Mouse (Mus musculus): ENCODE data around the gene Bub3.

Bub3 gene

GRCm38 (mm10) chr7:131556116-131556515, 3.9 kb upstream of the Bub3 start:
- no peak for DNase-seq (ENCODE audit: low read depth, low spot score)

GRCm38 (mm10) chr7:131556541-131557271, 3.3 kb upstream of the Bub3 start:
- no peak for DNase-seq (ENCODE audit: low read depth, low spot score)

- no peak for DNase-seq (ENCODE audit: low read depth, low spot score)
Measured at GRCm38 (mm10) chr7:131557751-131558150, 2.3 kb upstream of the Bub3 start.

GRCm38 (mm10) chr7:131560697-131561042, 648 bp downstream of the Bub3 start:
- no peak for DNase-seq (ENCODE audit: low read depth, low spot score)

- no peak for DNase-seq (ENCODE audit: low read depth, low spot score)
Measured at GRCm38 (mm10) chr7:131575246-131575645, 15.2 kb downstream of the Bub3 start.

GRCm38 (mm10) chr7:131582178-131582577, 22.2 kb downstream of the Bub3 start:
- DNase-seq (ENCODE audit: low read depth, low spot score) = no peak

GRCm38 (mm10) chr7:131585551-131585950, 25.5 kb downstream of the Bub3 start:
- no peak for DNase-seq (ENCODE audit: low read depth, low spot score)

GRCm38 (mm10) chr7:131597779-131598482, 37.9 kb downstream of the Bub3 start:
- DNase-seq (ENCODE audit: low read depth, low spot score) = no peak

GRCm38 (mm10) chr7:131598483-131598824, 38.4 kb downstream of the Bub3 start:
- DNase-seq (ENCODE audit: low read depth, low spot score) = no peak

GRCm38 (mm10) chr7:131602106-131602505, 42.1 kb downstream of the Bub3 start:
- DNase-seq (ENCODE audit: low read depth, low spot score) = no peak

- DNase-seq (ENCODE audit: low read depth, low spot score) = no peak
Measured at GRCm38 (mm10) chr7:131603186-131603585, 43.2 kb downstream of the Bub3 start.

- DNase-seq (ENCODE audit: low read depth, low spot score) = no peak
Measured at GRCm38 (mm10) chr7:131604946-131605345, 44.9 kb downstream of the Bub3 start.

GRCm38 (mm10) chr7:131605481-131605880, 45.5 kb downstream of the Bub3 start:
- no peak for DNase-seq (ENCODE audit: low read depth, low spot score)

- no peak for DNase-seq (ENCODE audit: low read depth, low spot score)
Measured at GRCm38 (mm10) chr7:131608049-131608448, 48.0 kb downstream of the Bub3 start.

- DNase-seq (ENCODE audit: low read depth, low spot score) = no peak
Measured at GRCm38 (mm10) chr7:131609677-131610076, 49.7 kb downstream of the Bub3 start.

Measured in CD4-positive helper T cell, adult 2 months (primary cell).